Mouse (Mus musculus) liver, embryonic 16.5 days (tissue): ENCODE measurements at regions not wholly inside any gene's neighbourhood (a gene's known extent, or its start where the extent isn't known, plus 50 kb on each side); places are given as distances from the start of the nearest gene placed in this dataset. TPM values are rescaled to one million over a fixed set of nuclear protein-coding genes. Genes with fewer than 3 reads are reported as not detected.

Experiments used
- microRNA-seq: library from miRNA; unstranded; fragments of <30 nt; microRNA quantifications from one replicate; pipeline ENCODE4, GENCODE M21; 2016

Small RNA genes in the stretch of these regions (microRNA-seq; reads per million reads assigned to microRNA genes)
- gene Gm27441, result not detected
